Mouse (Mus musculus) cerebellum, adult 9-10 months (tissue): Measurements from ENCODE around the gene Itga8.

ENCODE experiments used
- DNase-seq: peaks from one replicate; pipeline ENCODE4 v3.0.0; 2022

Gene Itga8

GRCm38 (mm10) chr2:12293458-12293857 lies 8.3 kb downstream of the Itga8 start:
- no peak for DNase-seq

GRCm38 (mm10) chr2:12292023-12292820 lies 9.5 kb downstream of the Itga8 start:
- DNase-seq: no peak

- DNase-seq: no peak
These were observed 11.5 kb downstream of the Itga8 start for GRCm38 (mm10) chr2:12290235-12290634.

- DNase-seq: no peak
These were observed 13.9 kb downstream of the Itga8 start for GRCm38 (mm10) chr2:12287831-12288230.

- no peak for DNase-seq
These were observed 21.1 kb downstream of the Itga8 start for GRCm38 (mm10) chr2:12280664-12281063.

GRCm38 (mm10) chr2:12279070-12279612 lies 22.6 kb downstream of the Itga8 start:
- no peak for DNase-seq

GRCm38 (mm10) chr2:12256635-12257317 lies 44.9 kb downstream of the Itga8 start:
- DNase-seq: no peak

- DNase-seq: no peak
These were observed 45.8 kb downstream of the Itga8 start for GRCm38 (mm10) chr2:12255901-12256300.

GRCm38 (mm10) chr2:12235345-12235744 lies 66.4 kb downstream of the Itga8 start:
- DNase-seq: no peak

- DNase-seq: no peak
These were observed 72.0 kb downstream of the Itga8 start for GRCm38 (mm10) chr2:12229721-12230120.

GRCm38 (mm10) chr2:12228335-12228734 lies 73.4 kb downstream of the Itga8 start:
- DNase-seq: no peak

GRCm38 (mm10) chr2:12227243-12227642 lies 74.5 kb downstream of the Itga8 start:
- no peak for DNase-seq

GRCm38 (mm10) chr2:12226367-12226766 lies 75.4 kb downstream of the Itga8 start:
- no peak for DNase-seq

GRCm38 (mm10) chr2:12221671-12222070 lies 80.1 kb downstream of the Itga8 start:
- no peak for DNase-seq

- no peak for DNase-seq
These were observed 88.3 kb downstream of the Itga8 start for GRCm38 (mm10) chr2:12213464-12213790.

GRCm38 (mm10) chr2:12212662-12213463 lies 88.9 kb downstream of the Itga8 start:
- no peak for DNase-seq

GRCm38 (mm10) chr2:12208142-12208541 lies 93.6 kb downstream of the Itga8 start:
- no peak for DNase-seq

- no peak for DNase-seq
These were observed 95.4 kb downstream of the Itga8 start for GRCm38 (mm10) chr2:12206353-12206752.

- DNase-seq: no peak
These were observed 95.8 kb downstream of the Itga8 start for GRCm38 (mm10) chr2:12205875-12206274.

GRCm38 (mm10) chr2:12203231-12203630 lies 98.5 kb downstream of the Itga8 start:
- DNase-seq: no peak

GRCm38 (mm10) chr2:12198699-12199098 lies 103.0 kb downstream of the Itga8 start:
- no peak for DNase-seq

- no peak for DNase-seq
These were observed 103.5 kb downstream of the Itga8 start for GRCm38 (mm10) chr2:12198214-12198613.

- no peak for DNase-seq
These were observed 104.0 kb downstream of the Itga8 start for GRCm38 (mm10) chr2:12197711-12198110.
